Mouse (Mus musculus) left cerebral cortex, adult 18-20 months (tissue): ENCODE results near the gene 1700025G04Rik. TPM values are rescaled to one million over a fixed set of nuclear protein-coding genes. Genes with fewer than 3 reads are reported as not detected.

Experiments used
- DNase-seq, 2 experiments: peaks; one replicate each; pipeline ENCODE4 v3.0.0; 2021 to 2022; ENCODE audit warnings: low spot score in 2 of 2, mixed read lengths in 1 of 2
- total RNA-seq, 2 experiments: library from RNA; stranded (reverse); gene quantifications; 2 replicates each; pipeline ENCODE4 v1.2.3; 2021

Gene 1700025G04Rik
- total RNA-seq, 2 experiments from 2014 or later = 69.7 to 72.8 TPM

DNA sequence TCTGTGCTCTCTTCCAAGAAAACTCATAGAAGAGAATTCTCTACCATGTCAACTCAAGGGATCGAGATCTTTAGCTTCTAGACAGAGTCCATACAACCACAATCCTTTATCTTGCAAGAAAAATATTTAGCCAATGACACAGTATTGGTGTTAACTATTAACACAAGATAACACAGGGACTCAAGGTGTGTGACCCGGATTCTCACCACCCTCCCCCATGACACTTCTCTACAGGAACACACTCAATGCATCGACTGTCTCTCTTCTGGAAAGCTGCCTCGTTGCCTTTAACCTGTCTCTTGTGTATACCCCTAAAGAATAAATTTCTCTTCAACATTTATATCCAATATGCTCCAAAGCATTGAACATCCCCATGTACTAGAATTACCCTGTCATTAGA lies 52.3 kb downstream of the 1700025G04Rik start:
- no peak for DNase-seq

DNA sequence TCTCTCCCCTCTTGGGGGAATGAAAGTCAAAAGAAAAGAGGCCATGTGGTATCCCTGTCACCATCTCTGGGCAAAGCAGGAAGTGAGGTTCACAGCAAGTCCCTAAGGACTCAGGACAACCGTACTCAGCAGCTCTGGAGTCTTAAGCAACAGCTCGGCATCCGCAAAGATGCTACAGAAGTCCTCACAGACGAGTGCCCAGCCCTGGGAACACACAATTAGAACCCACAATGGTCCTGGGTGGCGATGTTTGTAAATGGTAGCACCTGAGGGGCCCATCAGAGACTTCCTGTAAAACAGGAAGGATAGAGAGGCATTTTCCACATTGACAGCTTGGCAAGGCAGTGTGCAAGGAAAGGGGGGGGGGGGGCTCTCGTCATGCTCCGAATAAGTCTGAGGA lies 55.2 kb downstream of the 1700025G04Rik start:
- no peak for DNase-seq

DNA sequence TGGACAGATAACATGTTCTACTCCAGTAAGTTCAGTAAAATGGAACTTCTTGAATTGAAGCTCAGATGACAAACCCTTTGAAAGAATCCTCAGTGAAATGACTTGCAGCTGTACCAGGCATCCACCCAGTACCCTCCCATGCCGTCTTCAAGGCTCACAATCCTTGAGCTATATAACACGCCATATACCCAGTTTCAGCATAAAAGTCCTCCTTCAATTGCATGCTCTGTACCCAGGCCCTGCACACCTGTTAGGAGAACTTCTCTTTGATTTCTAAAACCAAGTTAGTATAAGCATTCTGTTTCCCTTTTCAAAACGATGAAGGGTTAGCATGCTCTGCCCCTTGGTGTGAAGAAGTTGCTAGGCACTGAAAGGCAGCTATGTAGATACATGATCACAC lies 56.2 kb downstream of the 1700025G04Rik start:
- no peak for DNase-seq

DNA sequence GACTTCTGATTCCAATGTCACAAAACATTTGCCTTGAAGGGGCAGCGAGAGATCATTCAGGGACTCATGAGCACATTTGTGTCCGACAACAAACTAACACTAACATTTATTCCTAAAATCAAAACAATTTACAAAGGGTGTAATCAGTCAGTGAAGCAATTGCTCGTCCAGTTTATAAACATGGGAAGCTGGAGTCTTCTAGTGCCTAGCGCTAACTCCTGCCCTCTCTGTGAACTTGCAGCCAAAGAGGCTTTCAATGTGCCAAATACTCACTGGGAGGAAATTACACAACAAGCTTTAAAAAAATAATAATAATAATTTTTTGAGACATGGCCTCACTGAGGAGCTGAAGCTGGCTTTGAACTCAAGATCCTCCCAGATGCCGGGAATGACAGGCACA lies 57.8 kb downstream of the 1700025G04Rik start:
- DNase-seq = no peak

DNA sequence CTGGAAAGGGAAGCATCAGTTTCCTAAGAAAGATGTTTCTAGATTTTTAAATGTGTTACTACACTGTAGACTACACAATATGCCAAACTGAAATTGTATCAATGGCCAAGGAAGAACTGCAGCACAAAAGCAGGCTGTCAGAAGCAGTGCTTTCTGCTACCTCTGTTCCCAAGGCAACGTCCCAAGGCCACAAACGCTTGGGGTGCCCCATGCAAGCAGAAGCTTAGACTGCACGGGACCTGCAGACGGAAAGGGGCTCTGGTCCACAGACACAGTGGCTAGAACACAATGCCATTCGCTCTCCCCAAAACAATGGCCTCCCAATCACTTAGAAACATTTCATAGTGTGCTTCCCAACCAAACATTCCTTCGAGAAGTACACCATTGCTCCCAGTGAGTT lies 59.4 kb downstream of the 1700025G04Rik start:
- no peak for DNase-seq

DNA sequence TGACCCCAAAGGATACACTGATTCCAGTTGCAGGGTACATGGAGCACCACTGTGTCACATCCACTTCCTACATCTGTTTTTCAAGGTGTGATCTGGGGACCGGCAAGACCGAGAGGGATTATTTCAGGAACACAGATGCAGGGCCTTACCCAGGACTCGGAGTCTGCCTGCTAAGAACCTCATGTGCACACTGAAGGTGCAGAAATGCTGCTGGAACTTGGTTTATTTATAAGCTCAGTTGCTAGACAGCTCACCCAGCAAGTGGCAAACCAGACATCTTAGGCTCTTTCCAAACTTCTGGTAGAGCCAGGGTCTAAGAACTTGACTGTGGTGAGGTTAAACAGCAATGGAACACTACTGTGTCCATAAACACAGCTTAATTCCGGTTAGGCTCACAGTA lies 61.2 kb downstream of the 1700025G04Rik start:
- DNase-seq = no peak

DNA sequence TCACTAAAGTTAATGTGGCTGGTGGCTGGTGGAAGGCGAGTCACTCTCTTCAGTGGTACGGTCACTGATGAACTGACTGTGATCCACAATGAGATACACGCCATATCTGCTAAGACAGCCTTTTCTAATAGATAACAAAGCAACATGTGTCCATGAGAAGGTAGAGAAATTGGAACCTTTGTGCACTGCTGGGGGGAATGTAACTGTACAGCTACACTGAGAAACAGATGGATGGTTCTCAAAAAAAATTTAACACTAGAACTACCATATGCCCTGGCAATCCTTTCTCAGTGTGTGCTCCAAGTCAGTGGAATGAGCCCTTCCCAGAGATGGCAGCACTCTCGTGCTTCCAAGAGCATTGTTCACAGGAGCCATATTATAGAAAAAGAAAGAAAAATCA lies 63.2 kb downstream of the 1700025G04Rik start:
- no peak for DNase-seq

DNA sequence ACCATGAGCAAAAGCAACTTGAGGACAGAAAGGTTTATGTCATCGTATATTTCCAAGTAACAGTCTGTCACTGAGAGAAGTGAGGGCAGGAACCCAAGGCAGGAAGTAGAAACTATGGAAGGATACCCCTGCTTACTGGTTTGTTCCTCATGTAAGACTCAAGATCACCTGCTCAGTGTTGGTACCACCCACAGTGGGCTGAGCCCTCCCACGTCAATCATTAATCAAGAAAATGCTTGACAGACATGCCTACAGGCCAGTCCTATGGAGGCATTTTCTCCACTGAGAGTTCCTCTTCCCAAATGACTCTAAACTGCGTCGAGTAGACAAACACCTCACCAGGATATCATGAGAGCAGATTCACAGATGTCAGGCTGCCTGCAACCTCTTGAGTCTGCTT lies 64.6 kb downstream of the 1700025G04Rik start:
- no peak for DNase-seq

DNA sequence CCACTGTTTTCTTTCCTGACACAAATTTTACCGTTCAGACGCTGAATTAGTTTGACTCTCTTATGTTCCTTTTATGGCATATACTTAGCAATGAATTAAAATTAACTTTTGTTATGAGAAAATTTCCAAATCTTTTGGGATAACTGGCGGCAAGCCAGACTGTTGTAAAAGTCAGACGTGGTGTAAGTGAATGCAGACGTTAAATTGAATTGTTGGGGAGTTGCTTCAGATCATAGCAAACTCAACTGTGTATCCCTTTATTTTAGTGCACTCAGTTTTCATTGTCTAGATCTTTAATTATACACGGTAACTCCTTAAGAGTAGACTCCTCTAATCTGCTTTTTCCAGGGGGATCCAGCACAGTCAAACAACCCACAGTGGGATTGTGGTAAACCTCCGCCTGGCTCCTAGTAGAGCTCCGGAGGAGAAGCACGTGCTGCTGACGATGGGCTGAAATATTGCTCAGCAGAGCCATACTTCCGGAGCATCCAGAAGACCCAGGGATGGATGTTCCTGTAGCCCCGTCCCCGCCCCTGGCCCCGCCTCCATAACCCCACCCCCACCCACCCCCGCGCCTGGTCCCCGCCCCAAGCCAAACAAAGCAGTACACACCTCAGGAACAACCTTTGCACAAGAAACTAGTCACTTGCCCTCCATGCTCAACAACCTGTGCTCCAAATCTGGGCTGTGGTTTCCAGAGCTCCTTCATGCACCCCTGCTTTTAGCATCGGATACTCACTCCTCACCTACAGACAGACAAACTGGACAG lies 65.7 kb downstream of the 1700025G04Rik start:
- DNase-seq = no peak

DNA sequence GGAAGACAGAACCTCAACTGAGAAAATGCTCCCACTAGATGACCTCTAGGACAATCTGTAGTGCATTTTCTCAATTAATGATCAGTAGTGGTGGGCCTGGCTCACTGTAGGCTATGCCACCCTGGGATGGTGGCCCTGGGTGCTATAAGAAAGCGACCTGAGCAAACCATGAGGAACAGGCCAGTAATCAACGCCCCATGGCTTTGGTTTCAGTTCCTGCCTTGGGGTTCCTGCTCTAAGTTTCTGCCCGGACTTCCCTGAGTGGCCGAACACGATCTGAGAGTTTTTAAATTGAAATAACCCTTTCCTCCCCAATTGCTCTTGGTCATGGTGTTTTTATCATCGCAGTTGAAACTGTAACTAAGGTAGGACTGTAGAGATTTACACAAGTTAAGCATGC lies 69.1 kb downstream of the 1700025G04Rik start:
- DNase-seq = no peak

DNA sequence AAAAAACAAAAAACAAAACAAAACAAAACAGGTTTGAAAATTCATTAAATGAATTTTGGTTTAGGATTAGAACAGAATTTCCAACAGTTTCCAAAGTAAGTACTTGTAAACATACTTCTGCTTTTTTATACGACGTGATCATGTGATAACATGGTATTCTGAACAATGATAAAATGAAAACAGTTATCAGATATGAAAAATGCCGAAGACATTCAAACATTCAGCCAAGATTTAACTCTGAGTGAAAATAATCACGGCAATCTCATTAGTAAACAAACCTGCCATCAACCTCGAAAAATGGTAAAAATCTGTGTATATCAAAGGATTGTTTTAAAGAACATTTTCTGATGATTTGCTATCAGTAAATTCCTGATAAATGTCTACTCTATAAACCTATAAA lies 69.9 kb downstream of the 1700025G04Rik start:
- DNase-seq = no peak

DNA sequence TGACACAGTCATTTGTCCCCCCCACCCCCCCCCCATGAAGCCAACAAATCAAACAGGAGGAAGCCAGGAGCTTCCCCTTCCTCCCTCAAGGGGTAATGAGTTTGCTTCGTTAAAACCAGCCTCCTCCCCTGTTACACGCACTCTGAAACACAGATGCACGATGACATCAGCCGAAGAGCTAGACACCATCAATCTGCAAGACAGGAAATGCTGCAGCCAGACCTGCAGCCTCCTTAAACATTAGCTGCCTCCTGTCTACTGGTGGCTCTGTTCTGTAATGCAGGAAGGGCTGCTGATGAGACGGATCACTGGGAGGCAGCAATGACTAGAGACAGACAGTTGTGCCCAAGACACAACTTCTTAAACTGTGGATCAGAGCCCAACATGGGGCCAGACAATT lies 70.7 kb downstream of the 1700025G04Rik start:
- DNase-seq = no peak

DNA sequence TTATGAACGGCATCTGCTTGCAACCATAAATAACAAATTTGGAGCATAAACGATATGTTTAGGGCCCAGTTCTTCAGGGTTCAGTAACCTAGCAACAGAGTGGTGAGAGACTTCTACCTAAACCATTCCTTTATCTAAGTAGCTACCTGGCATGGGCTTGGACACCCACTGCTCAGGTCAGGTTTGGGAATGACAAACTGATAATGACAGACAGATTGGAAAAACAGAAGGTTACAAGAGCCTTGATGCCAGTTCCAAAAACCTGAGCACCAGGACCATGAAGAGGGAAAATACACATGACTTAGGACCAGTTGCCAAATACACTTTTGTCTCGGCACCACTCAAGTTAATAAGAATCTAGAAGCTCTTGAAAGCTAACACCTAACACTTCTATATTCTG lies 71.6 kb downstream of the 1700025G04Rik start:
- no peak for DNase-seq

DNA sequence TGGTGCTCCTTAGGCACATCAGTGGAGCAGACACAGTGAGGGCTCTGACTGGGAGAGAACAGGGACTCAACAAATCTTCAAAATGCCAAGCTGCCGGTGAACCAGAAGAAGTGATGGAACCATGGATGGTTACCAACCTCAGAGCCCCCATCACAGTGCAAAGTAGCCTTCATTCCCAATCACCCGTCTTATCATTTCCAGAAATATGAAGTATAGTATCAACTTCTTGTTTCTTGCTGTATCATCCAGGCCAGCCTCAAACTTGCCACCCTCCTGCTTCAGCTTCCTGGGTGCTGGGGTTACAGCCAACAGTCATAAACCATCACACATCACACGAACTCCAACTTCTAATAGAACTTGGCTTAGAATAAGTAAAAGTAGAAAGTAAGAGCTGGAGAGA lies 73.3 kb downstream of the 1700025G04Rik start:
- DNase-seq = no peak

DNA sequence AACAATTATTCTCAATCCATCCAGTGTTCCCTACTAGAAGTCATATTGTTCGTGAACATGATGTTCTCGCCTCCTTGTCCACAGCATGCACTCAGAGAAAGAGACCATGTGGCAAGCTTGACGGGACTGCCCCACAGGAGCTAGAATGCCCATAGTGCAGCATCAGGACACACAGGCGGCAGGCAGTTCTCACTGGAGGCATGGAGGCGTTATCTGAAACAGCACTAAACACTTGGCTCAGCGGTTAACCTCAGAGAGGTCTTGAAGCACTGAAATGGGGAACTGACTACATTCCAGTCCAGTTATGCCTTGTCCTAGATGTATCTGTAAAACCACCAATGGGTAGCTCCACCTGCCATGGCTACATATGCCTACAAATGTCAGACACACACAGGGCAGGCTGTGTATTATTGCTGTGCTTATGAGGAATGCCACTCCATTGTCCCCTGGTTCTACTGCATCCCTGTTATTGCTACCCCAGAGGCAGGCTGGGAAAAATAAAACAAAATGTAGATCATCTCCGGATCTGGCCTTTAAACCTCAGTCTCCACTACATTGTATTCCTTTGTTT lies 74.3 kb downstream of the 1700025G04Rik start:
- no peak for DNase-seq

DNA sequence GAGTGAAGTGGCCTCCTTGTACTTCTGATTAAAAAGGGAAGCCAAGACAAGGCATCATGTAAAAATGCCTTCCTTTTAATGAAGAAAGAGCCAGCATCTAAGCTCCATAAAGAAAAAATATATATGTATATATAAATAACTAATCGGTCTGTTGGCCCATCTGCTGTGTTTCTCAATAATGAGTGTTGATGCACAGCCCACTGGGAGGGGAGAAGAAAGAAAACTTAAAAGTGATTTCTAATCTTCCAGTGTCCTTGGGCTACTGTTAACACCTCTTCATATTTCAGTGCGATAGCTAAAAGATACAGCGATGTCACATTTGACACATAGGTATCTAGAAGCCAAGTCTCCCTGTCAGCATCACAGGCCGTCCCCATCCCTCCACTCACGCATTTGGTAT lies 78.2 kb downstream of the 1700025G04Rik start:
- no peak for DNase-seq

DNA sequence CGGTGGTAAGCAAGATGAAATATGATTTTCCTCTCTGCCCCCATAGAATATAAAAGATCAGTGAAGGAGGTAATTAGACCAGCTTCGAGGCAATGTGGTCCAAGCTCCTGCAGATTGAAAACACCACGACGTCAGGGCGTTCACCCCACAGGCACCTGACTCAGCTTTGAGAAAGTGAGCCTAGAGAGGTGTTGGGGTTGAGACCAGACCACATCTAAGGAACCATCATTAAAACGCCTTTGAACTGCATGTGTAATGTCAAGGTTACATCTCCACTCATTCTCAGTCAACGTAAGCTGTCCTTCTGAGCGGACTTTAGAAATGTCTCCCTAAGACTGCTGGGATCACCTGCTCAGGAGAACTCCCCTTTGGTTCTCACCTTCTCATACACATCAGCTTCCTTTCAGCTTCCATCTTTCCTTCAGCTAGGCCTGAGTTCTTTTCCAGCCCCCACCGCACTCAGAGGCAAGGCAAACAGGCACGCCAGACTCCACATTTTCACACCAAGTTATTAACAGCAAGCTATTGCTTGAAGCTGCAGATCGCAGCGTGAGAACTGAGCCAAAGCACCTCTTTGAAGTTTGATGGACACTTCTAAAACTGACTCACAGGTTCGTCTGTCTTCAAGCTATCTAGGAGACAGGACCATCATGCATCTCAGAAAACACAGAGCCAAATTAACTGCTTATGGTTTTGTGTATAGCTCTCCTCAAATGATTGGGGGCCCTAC lies 79.5 kb downstream of the 1700025G04Rik start:
- DNase-seq = no peak

DNA sequence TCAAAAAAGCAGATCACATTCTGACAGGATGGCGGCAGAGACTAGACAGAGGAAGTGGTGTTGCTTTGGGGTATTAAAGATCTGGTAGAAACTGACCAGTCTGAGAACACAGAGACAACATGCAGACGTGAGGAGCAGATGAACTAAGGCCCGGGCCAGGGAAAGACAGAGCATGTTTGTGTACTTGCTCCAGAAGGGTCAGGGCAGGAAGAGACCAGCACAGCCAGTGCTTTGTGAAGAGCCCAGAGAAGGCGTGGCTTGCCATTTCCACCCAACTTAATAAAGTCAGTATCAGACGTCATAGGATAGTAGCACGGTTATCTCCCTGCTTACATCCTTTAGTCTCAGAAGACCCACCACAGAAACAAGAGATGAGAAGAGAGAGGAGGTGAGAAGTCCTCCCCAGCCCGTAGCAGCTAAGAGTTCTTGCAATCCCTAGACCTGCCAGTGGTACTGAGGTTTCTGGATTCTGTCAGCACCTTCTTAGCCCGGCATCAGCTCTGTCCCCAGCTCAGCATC lies 81.4 kb downstream of the 1700025G04Rik start:
- DNase-seq = peak in 1 of 2 experiments; percentile 6

DNA sequence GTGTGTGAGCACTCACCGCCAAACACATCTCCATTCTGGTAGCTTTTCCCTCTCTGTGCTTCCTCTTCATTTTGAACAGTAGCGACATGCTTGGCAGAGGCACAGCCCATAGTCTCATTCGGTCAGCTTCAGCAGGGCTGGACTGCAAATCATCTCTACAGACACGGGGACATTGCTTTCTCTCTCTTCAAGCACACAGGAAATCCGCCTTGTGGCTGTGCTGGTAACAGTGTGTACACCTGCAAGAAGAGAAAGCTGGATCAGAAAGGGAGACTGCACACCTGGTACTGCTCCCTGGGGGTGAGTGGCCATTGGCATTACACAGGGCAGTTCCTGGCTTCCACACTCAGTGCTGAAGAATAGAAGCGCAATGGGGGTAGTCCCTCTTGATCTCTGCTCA lies 83.4 kb downstream of the 1700025G04Rik start:
- no peak for DNase-seq

DNA sequence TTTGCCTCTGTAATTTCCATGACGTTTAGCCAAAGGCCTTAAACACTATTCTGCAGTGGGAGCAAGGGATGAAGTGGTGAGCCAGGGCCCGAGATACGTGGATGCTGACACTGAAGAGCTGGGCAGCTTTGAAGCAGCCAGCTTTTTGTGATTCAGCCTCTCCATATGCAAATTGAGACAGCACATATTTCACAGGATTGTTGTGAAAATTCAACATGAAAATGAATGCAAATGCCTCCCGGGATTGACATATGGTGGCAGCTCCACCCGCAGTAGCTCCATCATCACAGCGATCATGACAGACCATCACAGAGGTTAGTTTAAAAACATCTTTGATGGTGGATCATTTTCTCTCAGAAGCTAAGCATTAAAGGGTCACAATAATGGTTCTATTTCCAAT lies 85.4 kb downstream of the 1700025G04Rik start:
- DNase-seq = peak; percentile 4 to 17

DNA sequence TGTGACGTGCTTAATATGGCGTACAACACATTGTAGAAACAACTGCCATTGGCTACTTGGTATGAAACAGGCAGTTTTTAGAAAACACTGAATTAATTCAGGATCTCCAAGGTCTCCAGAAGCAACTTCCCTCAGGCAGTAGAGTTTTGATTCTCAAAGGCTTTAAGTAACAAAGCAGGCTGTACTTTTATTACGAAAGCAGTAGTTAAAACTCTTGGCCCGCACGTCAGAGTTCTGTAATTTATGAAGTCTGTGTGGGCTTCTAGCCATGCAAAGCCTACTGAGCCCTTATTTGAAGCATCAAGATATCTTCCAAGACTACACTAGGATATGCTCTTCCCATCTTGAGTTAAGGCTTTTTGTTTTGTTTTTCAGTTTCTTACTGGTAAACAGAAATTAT lies 89.5 kb downstream of the 1700025G04Rik start:
- no peak for DNase-seq

DNA sequence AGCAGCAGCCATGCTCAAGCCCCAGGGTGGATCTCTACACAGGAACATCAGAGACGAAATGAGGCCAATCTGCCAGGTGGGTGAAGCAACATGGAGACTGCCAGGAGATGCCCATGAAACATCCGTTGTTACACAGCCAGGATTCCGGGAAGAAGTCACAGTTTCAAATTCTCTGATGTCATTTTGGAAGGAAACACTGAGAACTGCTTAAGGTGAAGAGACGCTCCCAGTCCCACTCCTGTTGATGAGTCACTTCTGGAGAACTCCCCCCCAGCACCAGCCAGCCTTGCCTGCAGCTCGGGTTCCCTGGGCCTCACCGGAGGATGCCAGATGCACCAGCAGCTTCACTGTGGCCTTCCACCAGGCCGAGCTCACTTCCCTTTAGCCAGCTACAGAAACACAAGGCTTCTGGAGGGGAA lies 90.5 kb downstream of the 1700025G04Rik start:
- DNase-seq = peak; percentile 55 to 63
